Mouse (Mus musculus): ENCODE results near the gene Gm9195.

The Gm9195 gene

DNA sequence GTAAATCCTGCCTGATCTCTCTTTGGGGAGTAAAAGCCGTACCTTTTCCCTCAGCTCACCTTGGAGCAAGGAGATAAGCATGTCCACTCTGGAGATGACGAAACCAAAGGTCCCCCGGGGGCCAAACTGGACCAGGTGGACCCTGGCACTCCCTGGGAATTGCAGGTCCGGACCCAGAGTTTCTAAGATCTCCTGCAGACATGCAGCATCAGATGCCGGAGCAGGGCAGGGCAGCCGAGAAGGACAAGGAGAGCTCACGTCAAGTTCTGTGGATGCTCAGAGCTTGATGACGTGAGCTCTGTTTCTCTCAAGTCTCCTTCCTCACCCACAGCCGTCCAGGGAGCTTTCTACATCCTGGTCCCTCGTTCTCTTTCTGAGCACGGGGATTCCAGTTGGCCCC lies 48.7 kb downstream of the Gm9195 start:
- DNase-seq (ENCODE audit: extremely low spot score): no peak

DNA sequence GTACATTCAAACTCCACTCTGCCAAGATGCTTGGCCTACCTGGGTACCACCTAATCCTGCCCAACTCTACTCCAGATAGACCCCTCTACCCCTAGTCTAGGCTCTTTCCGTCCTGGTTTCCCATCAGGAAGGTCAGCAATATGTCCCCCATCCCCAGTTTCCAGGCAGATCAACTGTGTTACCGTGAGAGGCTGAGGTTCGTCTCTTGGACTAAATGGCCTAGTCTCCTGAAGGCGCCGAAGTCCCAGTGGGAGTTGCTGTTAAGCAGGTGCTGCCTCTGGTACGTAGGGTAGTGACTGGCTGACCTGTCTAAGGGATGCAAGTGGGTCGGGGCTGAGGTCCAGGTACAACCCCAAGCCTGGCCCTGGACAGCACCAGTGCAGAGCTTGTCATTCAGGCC lies 50.7 kb downstream of the Gm9195 start:
- no peak for DNase-seq (ENCODE audit: extremely low spot score)

DNA sequence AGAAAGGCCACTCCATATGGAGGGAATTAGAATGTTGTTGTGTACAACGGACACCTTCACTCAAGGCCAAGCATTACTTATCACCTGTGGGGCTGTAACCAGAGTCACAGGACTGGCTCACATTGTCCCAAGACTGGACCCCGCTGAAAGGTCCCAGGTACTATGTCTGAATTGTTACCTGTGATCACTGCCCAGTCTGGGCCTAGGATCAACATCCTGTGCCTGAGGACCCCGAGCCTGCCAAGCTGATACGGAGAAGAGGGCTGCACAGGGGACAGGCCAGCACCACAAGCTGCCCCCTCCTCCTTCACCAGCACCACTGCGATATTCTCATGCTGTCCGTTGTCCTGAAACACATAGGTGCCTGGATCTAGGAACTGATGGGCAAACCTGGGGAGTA lies 51.2 kb downstream of the Gm9195 start:
- DNase-seq (ENCODE audit: extremely low spot score): no peak

DNA sequence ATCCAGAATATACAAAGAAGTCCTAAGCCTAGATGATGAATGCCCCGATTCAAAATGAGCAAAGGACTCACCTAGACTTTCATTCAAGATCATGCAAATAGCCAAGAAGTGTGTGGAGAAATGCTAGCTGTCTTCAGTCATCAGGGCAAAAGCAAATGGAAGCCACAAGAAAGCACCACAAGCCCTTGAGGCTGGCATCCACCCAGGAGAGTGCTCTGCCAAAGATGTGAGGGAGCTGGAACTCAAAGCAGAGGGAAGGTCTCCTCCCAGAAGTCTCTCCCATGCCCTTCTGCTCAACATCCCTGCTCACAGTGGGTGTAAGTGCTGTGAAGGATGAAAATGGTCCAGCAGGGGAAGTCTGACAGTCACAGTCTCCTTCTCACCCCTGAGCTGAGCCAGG lies 52.7 kb downstream of the Gm9195 start:
- DNase-seq (ENCODE audit: extremely low spot score): no peak

DNA sequence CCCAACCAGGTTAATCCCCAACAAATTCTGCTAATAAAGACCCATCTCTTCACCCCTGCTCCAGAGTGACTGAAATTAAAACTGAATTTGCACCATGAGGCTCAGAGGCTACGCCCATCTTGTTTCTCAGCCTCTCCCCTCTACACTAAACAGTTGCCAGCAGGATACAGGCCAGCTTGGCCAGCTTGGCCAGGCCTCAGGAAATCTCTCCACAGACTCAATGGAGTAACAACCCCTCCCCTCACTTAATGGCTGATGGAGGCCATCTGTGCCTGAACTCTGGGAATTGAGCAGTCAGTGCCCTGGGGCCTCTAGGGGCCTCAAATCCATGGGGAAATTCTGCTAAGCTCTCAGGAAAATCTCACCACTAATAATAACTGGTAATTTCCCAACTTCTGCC lies 101.9 kb downstream of the Gm9195 start:
- DNase-seq (ENCODE audit: extremely low spot score): peak; percentile 10

DNA sequence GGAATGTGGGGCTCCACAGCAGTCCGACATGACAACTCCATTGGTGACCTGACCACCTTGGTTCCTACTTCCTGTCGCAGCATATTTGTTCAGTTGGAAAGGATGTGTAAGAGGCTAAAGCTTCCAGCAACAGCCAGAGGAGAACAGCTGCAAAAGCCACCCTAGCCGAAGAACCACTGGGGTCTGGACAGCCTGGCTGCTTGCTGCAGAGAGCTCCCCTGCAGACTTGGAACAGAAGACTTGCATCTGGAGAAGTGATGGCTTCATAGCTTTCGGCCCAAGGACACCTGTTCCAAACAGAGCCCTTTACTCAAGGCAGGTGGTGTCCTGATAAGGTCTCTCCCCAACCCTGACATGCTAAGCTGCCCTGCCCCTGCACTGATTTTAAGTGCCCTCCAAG lies 102.3 kb downstream of the Gm9195 start:
- DNase-seq (ENCODE audit: extremely low spot score): no peak

DNA sequence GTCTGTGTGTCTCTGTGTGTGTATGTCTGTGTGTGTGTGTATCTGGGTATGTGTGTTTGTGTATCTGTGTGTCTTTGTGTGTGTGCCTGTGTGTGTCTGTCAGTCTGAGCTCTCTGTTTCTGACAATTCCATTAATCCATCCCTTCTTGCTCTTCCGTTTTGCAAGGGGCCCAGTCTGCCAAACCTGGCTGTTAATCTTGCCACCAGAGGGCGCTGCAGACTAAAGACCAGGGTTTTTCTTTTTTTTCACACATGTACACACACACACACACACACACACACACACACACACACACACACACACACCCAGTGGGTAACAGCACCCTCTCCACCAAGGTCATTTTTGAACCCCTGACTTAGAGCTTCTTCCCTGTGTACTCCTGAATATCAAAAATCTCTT lies 114.4 kb downstream of the Gm9195 start:
- DNase-seq (ENCODE audit: extremely low spot score): peak; percentile 43

Measured in embryo, embryonic 9.5 days (tissue).